Mouse (Mus musculus): ENCODE measurements around the gene Fry. TPM values are rescaled to one million over a fixed set of nuclear protein-coding genes. Genes with fewer than 3 reads are reported as not detected.

Fry gene
- 11.7 and 14.2 TPM in 2 replicates for polyA plus RNA-seq (2012; rRNA removed)

GRCm38 (mm10) chr5:150118455-150119241, at the start of gene Fry:
Gene Fry, plus strand, starts transcription at chr5:150118645.

GRCm38 (mm10) chr5:150518064-150518463, 399.6 kb downstream of the Fry start, which contains the start of gene Zar1l:
Gene Zar1l, minus strand, starts transcription at chr5:150518164.

GRCm38 (mm10) chr5:150521937-150522866, 403.8 kb downstream of the Fry start, which contains the start of gene Brca2:
Gene Brca2, plus strand, starts transcription at chr5:150522630.

Other genes starting within 250 kb of the Fry start
- 1.0 and 1.3 TPM in 2 replicates for gene Rxfp2, start 100.0 kb upstream of the Fry start, polyA plus RNA-seq (2012; rRNA removed)

Measured in ovary, adult 2 months (tissue).